Comparison of ENCODE assay signal across 9 mouse cellular contexts in the genomic region with DNA sequence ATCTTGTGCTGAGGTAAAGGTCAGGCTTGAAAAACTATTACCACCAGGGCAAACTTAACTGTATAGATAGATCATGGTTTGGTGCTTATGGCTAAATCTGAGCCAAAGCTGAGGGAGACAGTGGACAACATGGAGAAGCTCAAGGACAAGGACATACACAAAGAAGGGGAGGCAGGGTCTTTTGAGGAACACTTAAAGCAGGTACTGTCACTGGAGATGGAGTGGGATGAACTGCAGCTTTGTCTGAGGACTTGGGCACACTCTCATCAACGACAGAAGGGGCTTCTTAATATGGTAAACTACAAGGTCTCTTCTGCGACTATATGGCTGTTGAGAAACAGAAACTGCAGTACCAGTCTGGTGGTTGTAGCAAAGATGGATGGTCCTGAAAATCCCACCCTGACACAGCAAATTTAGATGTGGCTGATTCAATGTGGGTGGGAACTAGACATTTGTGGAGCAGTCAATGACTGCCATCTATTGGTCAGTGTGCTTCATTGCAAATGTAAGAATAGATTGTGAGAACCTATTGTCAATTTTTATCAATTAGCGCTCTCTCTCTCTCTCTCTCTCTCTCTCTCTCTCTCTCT. TPM values are rescaled to one million over a fixed set of nuclear protein-coding genes. Genes with fewer than 3 reads are reported as not detected.
DNase-seq lines count a peak whose midpoint lies in the region; ATAC-seq and TF ChIP-seq lines count a peak whose summit lies in the region.
"Had no signal": no experiment of that assay in that cellular context is flagged by ENCODE, and none has a peak within 500 bp of the region (broad histone marks: within the 10 kb centered on the region; RNA-seq: fewer than 3 reads in every experiment).

No protein-coding gene starts in this region.

- no peaks in the 10 kb centered on the region for H3K27me3 ChIP-seq in thymus, adult 2 months (ENCODE audit: control insufficient read depth, insufficient read depth, low read length)
- H3K27me3 ChIP-seq in forebrain, postnatal 0 days (ENCODE audit: insufficient read depth, low read length), result no peaks in the 10 kb centered on the region
- H3K27me3 ChIP-seq in intestine, embryonic 16.5 days (replicated peaks; ENCODE audit: control insufficient read depth, insufficient read depth, low read length), result no peaks in the 10 kb centered on the region
- peaks cover 4% of the 10 kb centered on the region for H3K27me3 ChIP-seq in megakaryocyte, embryonic 14.5 days (replicated peaks)
- no peaks in the 10 kb centered on the region for H3K27me3 ChIP-seq in stomach, embryonic 14.5 days (ENCODE audit: control insufficient read depth, insufficient read depth, low read length)

- peak overlapping the region; percentile 47 for H3K9ac ChIP-seq in forebrain, postnatal 0 days
- no peak overlapping the region for H3K9ac ChIP-seq in intestine, embryonic 16.5 days (ENCODE audit: low read depth, low read length)
- H3K9ac ChIP-seq in stomach, embryonic 14.5 days (replicated peaks; ENCODE audit: low read depth, low read length), result no peak overlapping the region

- no peaks in the 10 kb centered on the region for H3K9me3 ChIP-seq in forebrain, postnatal 0 days (ENCODE audit: low read length)
- no peaks in the 10 kb centered on the region for H3K9me3 ChIP-seq in intestine, embryonic 16.5 days (ENCODE audit: control insufficient read depth, low read length)
- no peaks in the 10 kb centered on the region for H3K9me3 ChIP-seq in megakaryocyte, embryonic 14.5 days
- H3K9me3 ChIP-seq in stomach, embryonic 14.5 days (ENCODE audit: control insufficient read depth, low read depth, low read length), result no peaks in the 10 kb centered on the region

- no peaks in the 10 kb centered on the region for H3K36me3 ChIP-seq in thymus, adult 2 months (ENCODE audit: control insufficient read depth, insufficient read depth, low read length)
- H3K36me3 ChIP-seq in forebrain, postnatal 0 days (ENCODE audit: insufficient read depth), result no peaks in the 10 kb centered on the region
- no peaks in the 10 kb centered on the region for H3K36me3 ChIP-seq in intestine, embryonic 16.5 days (ENCODE audit: control insufficient read depth, insufficient read depth, low read length)
- no peaks in the 10 kb centered on the region for H3K36me3 ChIP-seq in megakaryocyte, embryonic 14.5 days (replicated peaks; ENCODE audit: low read length)
- no peaks in the 10 kb centered on the region for H3K36me3 ChIP-seq in stomach, embryonic 14.5 days (ENCODE audit: control insufficient read depth, insufficient read depth, low read length)

- peak; percentile 94 for ATAC-seq in forebrain, postnatal 0 days
- peak; percentile 54 for ATAC-seq in intestine, embryonic 16.5 days
- ATAC-seq in stomach, embryonic 14.5 days (ENCODE audit: insufficient number of reproducible peaks, insufficient read depth, low FRiP score, low read depth), result no peak

- TF ChIP-seq POLR2A in thymus, adult 2 months (IDR thresholded peaks at IDR 0.05; ENCODE audit: control insufficient read depth, extremely low read depth, insufficient read depth, low read length, poor library complexity), result no peak

- DNase-seq in thymus, adult 2 months, result peak; percentile 45
- no peak for DNase-seq in thymus, postnatal 36 days
- DNase-seq in forebrain, postnatal 0 days, result peak; percentile 91
- DNase-seq in urinary bladder, postnatal 4 days (ENCODE audit: low spot score in 2 of 2), result no peak

- H3K4me1 ChIP-seq in thymus, adult 2 months (replicated peaks; ENCODE audit: control insufficient read depth, insufficient read depth, low read length), result peaks cover 7% of the 10 kb centered on the region
- H3K4me1 ChIP-seq in brown adipose tissue, adult 24 weeks (ENCODE audit: control insufficient read depth, insufficient read depth, insufficient read length, low read length), result peaks cover 18% of the 10 kb centered on the region
- peaks cover 8% of the 10 kb centered on the region; the same call in 1 of the 2 replicates for H3K4me1 ChIP-seq in forebrain, postnatal 0 days (ENCODE audit: insufficient read depth)
- peaks cover 6% of the 10 kb centered on the region; the same call in 1 of the 2 replicates for H3K4me1 ChIP-seq in intestine, embryonic 16.5 days (ENCODE audit: control insufficient read depth, insufficient read depth, low read length)
- peaks cover 67% of the 10 kb centered on the region for H3K4me1 ChIP-seq in megakaryocyte, embryonic 14.5 days
- H3K4me1 ChIP-seq in stomach, embryonic 14.5 days (ENCODE audit: control insufficient read depth, insufficient read depth, low read length), result 0 out of 2 replicates have a peak, but pooled peaks cover 7% of the 10 kb centered on the region

- no peak overlapping the region for H3K27ac ChIP-seq in thymus, adult 2 months (ENCODE audit: control insufficient read depth, insufficient read depth, low read length)
- peak overlapping the region; percentile 75 for H3K27ac ChIP-seq in brown adipose tissue, adult 24 weeks (replicated peaks; ENCODE audit: low read depth, low read length)
- peak overlapping the region; percentile 75 for H3K27ac ChIP-seq in forebrain, postnatal 0 days (ENCODE audit: low read depth, low read length)
- no peak overlapping the region for H3K27ac ChIP-seq in intestine, embryonic 16.5 days (ENCODE audit: low read length)
- H3K27ac ChIP-seq in stomach, embryonic 14.5 days (ENCODE audit: low read length), result no peak overlapping the region

- peak overlapping the region; percentile 44 for H3K4me2 ChIP-seq in forebrain, postnatal 0 days (ENCODE audit: low read depth)
- H3K4me2 ChIP-seq in intestine, embryonic 16.5 days (ENCODE audit: low read depth, low read length), result peak overlapping the region; percentile 26; the same call in 1 of the 2 replicates
- 0 out of 2 replicates have a peak overlapping the region, but pooled peaks have one; percentile 13 for H3K4me2 ChIP-seq in stomach, embryonic 14.5 days (replicated peaks; ENCODE audit: low read depth, low read length)

- 12% methylated on average over 3 of the region's 3 CpGs for WGBS in thymus, adult 2 months
- 11% methylated on average over 3 of the region's 3 CpGs for WGBS in forebrain, postnatal 0 days
- 19% methylated on average over 3 of the region's 3 CpGs for WGBS in intestine, embryonic 16.5 days
- WGBS in stomach, embryonic 14.5 days, result 15% methylated on average over 3 of the region's 3 CpGs

- no peak overlapping the region for H3K4me3 ChIP-seq in thymus, adult 2 months (ENCODE audit: control insufficient read depth, insufficient read depth, low read length)
- no peak overlapping the region for H3K4me3 ChIP-seq in brown adipose tissue, adult 24 weeks (ENCODE audit: insufficient read depth, low read depth, low read length)
- peak overlapping the region; percentile 26 for H3K4me3 ChIP-seq in forebrain, postnatal 0 days (ENCODE audit: low read depth, low read length)
- H3K4me3 ChIP-seq in intestine, embryonic 16.5 days (ENCODE audit: low read length), result no peak overlapping the region
- H3K4me3 ChIP-seq in megakaryocyte, embryonic 14.5 days (replicated peaks), result peak overlapping the region; percentile 80
- no peak overlapping the region for H3K4me3 ChIP-seq in stomach, embryonic 14.5 days (ENCODE audit: low read depth, low read length)

- TF ChIP-seq CTCF in thymus, adult 2 months (IDR thresholded peaks at IDR 0.05; ENCODE audit: borderline replicate concordance, control insufficient read depth, extremely low read depth, insufficient read depth, low read length, poor library complexity), result no peak
- TF ChIP-seq CTCF in forebrain, postnatal 0 days (IDR thresholded peaks at IDR 0.05; ENCODE audit: low read depth), result peak; percentile 94

RNA-seq across cellular contexts. Expression of gene Ctla4, which starts 26.3 kb away (rescaled TPM):
- 3.8 and 7.4 TPM in 2 replicates for polyA plus RNA-seq in thymus, adult 2 months (2012; rRNA removed)
- not detected in 2 replicates for polyA plus RNA-seq in brown adipose tissue, adult 24 weeks (2012; ENCODE audit: insufficient read depth, insufficient read length, missing spikeins)
- 0.10 TPM in 1 of 2 replicates, not detected in the other for total RNA-seq in forebrain, postnatal 0 days (2014; rRNA removed)
- not detected in 2 replicates for polyA plus RNA-seq in forebrain, postnatal 0 days (2015; fragmentation: Nextera tagmentation; extraction: Ambion mirVana)
- not detected in 2 replicates for polyA plus RNA-seq in intestine, embryonic 16.5 days (2015; fragmentation: Nextera tagmentation; extraction: Ambion mirVana)
- not detected in 2 replicates for polyA plus RNA-seq in megakaryocyte, embryonic 14.5 days (2012; ENCODE audit: insufficient read depth, low replicate concordance)
- not detected in 2 replicates for polyA plus RNA-seq in stomach, embryonic 14.5 days (2014; fragmentation: Nextera tagmentation; extraction: Ambion mirVana)
- total RNA-seq: layer of hippocampus, postnatal 25 days had no signal

Comparison
In these comparisons a context has a peak if more than half of its experiments do, and no peak if none do; other contexts are left out.
1. DNase-seq: peak in thymus, adult 2 months (single experiment) and forebrain, postnatal 0 days (single experiment); none in thymus, postnatal 36 days (0 of 2) and urinary bladder, postnatal 4 days (0 of 2).
2. H3K27ac ChIP-seq: peak in brown adipose tissue, adult 24 weeks (single experiment) and forebrain, postnatal 0 days (single experiment); none in thymus, adult 2 months (single experiment), intestine, embryonic 16.5 days (single experiment) and stomach, embryonic 14.5 days (single experiment).
3. H3K4me3 ChIP-seq: peak in forebrain, postnatal 0 days (single experiment) and megakaryocyte, embryonic 14.5 days (single experiment); none in thymus, adult 2 months (single experiment), brown adipose tissue, adult 24 weeks (single experiment), intestine, embryonic 16.5 days (single experiment) and stomach, embryonic 14.5 days (single experiment).
4. Peak in every context shown above with its lines, with median percentiles within 50 percentile points of each other: H3K4me2 ChIP-seq.